Mouse (Mus musculus) CD8-positive naive resting alpha-beta T cell, adult 2 months (primary cell): ENCODE measurements around the gene Gm13040.
"Not testable (repeated sequence)": the region's sequence is repeated elsewhere in the genome, so short reads cannot be mapped to it uniquely, and the experiment has no call there.

Experiments
- DNase-seq, 2 experiments: peaks; one replicate each; pipeline ENCODE4 v3.0.0; 2022; ENCODE audit warnings: low read depth in 2 of 2, low spot score in 2 of 2

Gene Gm13040

GRCm38 (mm10) chr4:143535654-143536053 is at the start of gene Gm13040:
Gm13040 (plus strand) TSS chr4:143535954.
- DNase-seq, result not testable (repeated sequence)

- DNase-seq, result no peak
Measured at GRCm38 (mm10) chr4:143511043-143511442, 24.7 kb upstream of the Gm13040 start, which contains the start of gene Gm13043. Gm13043 (plus strand) TSS chr4:143511343.

- DNase-seq, result not testable (repeated sequence)
Measured at GRCm38 (mm10) chr4:143551400-143551799, 15.6 kb downstream of the Gm13040 start, which contains the start of the genes BC080695 and Gm13057. BC080695 (plus strand) TSS chr4:143551700. Gm13057 (plus strand) TSS chr4:143551709.
